Mouse (Mus musculus): ENCODE measurements at regions not wholly inside any gene's neighbourhood (a gene's known extent, or its start where the extent isn't known, plus 50 kb on each side); places are given as distances from the start of the nearest gene placed in this dataset.

- no peak for DNase-seq
These were observed 266.9 kb downstream of the Emp1 start for GRCm38 (mm10) chr6:135629236-135629635.

GRCm38 (mm10) chr6:135632671-135633070 is 270.3 kb downstream of the Emp1 start:
- DNase-seq = no peak

GRCm38 (mm10) chr6:135636648-135637047 is 274.3 kb downstream of the Emp1 start:
- DNase-seq = no peak

- DNase-seq = no peak
These were observed 280.4 kb downstream of the Emp1 start for GRCm38 (mm10) chr6:135642711-135643110.

- DNase-seq = no peak
These were observed 283.8 kb downstream of the Emp1 start for GRCm38 (mm10) chr6:135646177-135646576.

- no peak for DNase-seq
These were observed 290.7 kb downstream of the Emp1 start for GRCm38 (mm10) chr6:135653002-135653401.

GRCm38 (mm10) chr6:135662386-135662785 is 300.0 kb downstream of the Emp1 start:
- no peak for DNase-seq

GRCm38 (mm10) chr6:135662801-135663537 is 300.6 kb downstream of the Emp1 start:
- DNase-seq = no peak
